Mouse (Mus musculus) embryonic stem cell, embryonic (primary cell): ENCODE measurements around the gene Sorcs1.

Experiments used
- CTCF ChIA-PET, 4 experiments: fragments of 300-600 bp in 2 of 4; fragments of 350-600 bp in 2 of 4; sonication (Branson Sonifier 250); formaldehyde crosslinking; loops; one replicate each; lab custom pipeline; 2022; ENCODE audit warnings: inconsistent platforms in 2 of 4; lab: Charles Lee
- POLR2A ChIA-PET, 4 experiments: fragments of 300-600 bp in 2 of 4; fragments of 350-600 bp in 2 of 4; sonication (Branson Sonifier 250); formaldehyde crosslinking; loops; one replicate each; lab custom pipeline; 2022; ENCODE audit warnings: antibody characterized with exemption in 4 of 4, inconsistent platforms in 1 of 4; lab: Charles Lee

Gene Sorcs1

GRCm38 (mm10) chr19:50677903-50678896 lies at the start of gene Sorcs1:
Sorcs1 (minus strand) TSS chr19:50678646.
- POLR2A ChIA-PET: no interaction called here
- CTCF ChIA-PET: interaction anchor here in 1 of 4 experiments (0.6 kb wide), 1 partner anchor 19 kb away, joined by 3 read pairs; no protein-coding TSS in a partner anchor

- ChIA-PET POLR2A (no interaction called here), CTCF (no interaction called here)
Observed at GRCm38 (mm10) chr19:50683277-50683676, 4.8 kb upstream of the Sorcs1 start.

DNA sequence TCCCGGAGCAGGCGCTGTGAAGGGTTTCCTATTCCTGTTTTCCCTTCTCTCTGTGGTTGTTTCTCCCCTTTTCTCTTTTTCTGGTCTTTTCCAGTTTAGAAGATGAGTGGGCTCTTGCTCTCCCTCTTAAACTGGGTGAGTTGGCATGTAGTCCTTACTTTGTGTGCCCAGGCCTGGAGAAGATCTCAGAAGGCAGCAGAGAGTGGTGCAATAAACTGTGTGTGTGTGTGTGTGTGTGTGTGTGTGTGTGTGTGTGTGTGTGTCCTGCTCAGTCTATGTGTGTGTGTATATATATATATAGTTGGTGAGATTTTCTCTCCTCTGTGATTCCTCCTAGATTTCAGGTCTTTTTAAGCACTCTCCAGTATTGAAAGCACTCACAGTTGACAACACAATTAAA lies 500 bp upstream of the Sorcs1 start:
- ChIA-PET CTCF (no interaction called here), POLR2A (no interaction called here)

DNA sequence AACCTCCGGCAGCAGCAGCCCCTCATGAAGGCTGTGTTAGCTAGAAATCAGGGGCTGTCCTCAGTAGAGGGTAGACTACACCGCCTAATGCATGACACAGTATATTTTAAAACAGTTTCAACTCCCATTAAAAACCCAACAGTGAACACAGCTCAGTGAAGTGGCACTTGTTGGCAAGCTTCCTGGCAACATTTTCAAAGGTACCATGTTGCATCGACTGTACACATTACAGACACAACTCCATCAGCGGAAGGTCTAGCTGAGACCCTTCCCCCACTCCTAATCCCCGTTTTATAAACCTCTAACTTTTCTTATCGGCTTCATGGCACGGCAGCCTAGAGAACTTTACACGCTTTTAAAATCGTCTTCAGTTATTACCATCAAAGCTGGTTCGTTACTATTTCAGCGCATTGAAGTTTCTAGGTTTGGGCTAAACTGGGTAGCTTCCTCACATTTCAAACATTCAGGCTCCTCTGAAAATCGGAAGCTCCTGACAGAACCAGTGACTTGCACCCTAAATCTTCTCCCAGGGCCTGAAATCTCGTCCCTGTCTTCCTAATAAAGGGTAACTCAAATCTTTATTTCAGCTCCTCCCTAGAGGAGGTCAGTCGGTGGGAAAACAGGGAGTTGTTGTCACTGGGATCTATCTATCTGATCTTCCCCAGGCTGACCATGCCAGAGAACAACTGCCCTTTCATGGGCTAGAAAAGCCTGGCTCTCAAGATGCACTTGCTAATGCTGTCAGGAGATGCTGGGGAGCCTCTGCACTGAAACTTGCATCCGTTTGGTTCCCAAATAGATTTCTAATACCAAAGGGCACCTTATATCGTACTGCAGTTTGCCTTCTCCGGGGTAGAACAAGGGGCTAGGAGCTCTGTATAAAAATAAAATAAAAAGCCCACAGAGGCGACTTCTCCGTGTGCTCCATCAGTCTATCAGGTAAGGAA lies 1.6 kb downstream of the Sorcs1 start:
- CTCF ChIA-PET: interaction anchor here in 1 of 4 experiments (0.6 kb wide), 1 partner anchor 18 kb away, joined by 3 read pairs; no protein-coding TSS in a partner anchor
- POLR2A ChIA-PET: no interaction called here

DNA sequence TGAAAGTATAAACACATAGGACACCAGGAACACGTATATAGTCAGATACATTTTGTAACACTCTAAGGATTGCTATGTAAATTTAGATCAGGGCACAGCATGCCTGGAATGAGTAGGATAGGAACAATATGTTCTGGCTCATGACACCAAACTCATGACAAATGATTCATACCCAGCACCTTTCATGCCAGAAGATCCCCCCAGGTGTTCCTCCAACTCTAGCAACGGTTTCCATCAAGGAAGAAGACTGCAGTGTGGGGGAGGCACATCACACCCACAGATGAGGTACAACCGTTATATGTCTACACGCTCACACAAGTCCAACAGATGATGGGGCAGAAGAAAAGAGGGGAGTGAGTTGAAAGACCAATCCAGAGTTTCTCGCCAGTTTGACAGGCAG lies 3.5 kb downstream of the Sorcs1 start:
- ChIA-PET CTCF (no interaction called here), POLR2A (no interaction called here)

- ChIA-PET CTCF (no interaction called here), POLR2A (interaction anchor here in 1 of 4 experiments (0.7 kb wide), 1 partner anchor 16 kb away, joined by 3 read pairs; no protein-coding TSS in a partner anchor)
Observed at GRCm38 (mm10) chr19:50667516-50667915, 10.9 kb downstream of the Sorcs1 start.

DNA sequence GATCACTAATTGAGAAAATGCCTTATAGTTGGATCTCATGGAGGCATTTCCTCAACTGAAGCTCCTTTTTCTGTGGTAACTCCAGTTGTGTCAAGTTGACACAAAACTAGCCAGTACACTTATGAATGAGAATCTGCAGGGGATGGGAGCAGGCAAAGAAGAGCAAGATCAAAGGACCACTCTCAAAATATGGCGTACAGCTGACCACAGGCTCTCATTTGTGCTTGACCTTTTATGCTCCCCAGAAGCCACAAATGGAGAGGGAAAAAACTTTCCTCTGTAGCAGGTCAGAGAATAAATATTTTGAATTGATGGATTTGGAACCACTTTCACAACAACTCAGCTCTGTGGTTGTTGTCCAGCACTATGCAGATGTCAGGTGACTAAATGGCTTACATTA lies 14.1 kb downstream of the Sorcs1 start:
- CTCF ChIA-PET: no interaction called here
- POLR2A ChIA-PET: no interaction called here

DNA sequence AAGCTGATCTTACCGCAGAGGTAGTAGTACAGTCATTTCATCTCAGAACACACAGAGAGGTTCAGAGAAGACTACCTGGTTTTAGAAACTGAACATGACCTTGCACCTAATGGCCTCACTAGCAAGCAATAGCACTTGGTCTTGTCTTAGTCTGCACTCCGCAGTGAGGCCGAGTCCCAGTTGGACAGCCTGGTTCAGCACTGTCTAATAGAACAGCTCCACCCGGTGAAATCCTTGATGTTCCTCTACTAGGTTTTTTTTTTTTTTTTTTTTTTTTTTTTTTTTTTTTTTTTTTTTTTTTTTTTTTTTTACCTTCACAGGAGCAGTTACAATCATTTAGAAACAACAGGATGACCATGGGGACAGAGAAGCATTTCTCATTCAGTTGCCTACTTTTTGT lies 19.3 kb downstream of the Sorcs1 start:
- POLR2A ChIA-PET: no interaction called here
- CTCF ChIA-PET: interaction anchor here in 3 of 4 experiments (0.6 kb wide), 3 partner anchors 18 to 322 kb away, joined by 3 to 4 read pairs (median 3); no protein-coding TSS in a partner anchor

DNA sequence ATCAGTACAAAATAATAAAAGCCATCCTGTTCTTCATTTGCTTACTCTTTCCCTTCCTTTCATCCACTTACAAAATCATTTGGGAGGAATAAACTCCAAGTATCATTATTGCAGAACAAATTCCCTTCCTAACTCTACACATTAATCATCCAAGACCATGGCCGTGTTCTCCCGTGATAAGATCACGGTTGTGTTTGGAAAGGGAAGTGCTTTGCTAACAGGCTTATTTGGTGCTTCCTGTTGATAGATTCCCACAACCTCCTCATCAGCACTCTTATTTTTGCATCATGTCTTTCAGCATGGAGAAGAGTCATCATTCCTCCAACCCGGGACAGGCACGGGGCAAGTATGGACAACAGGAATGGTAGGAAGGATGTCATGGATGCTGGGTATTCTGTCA lies 25.7 kb downstream of the Sorcs1 start:
- POLR2A ChIA-PET: no interaction called here
- CTCF ChIA-PET: no interaction called here

GRCm38 (mm10) chr19:50643836-50644235 lies 34.6 kb downstream of the Sorcs1 start:
- ChIA-PET POLR2A (no interaction called here), CTCF (no interaction called here)

DNA sequence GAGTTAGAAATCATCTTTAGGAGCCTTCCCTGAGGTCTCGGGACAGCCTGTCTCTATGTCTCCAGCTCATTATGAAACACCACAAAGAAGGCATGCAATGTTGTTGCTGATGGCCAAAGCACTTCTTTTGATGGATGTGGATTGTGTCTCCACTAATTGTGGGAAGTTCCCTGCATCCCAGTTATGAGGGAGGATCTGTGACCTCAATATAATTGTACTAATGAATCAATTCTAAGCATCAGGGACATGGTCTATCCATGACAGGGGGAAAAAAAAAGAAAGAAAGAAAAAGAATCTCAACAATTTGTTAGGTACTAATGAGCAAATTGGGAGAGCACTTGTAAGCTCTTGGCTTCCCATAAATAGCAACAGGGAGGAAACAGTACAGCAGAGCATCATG lies 36.3 kb downstream of the Sorcs1 start:
- ChIA-PET POLR2A (no interaction called here), CTCF (no interaction called here)

DNA sequence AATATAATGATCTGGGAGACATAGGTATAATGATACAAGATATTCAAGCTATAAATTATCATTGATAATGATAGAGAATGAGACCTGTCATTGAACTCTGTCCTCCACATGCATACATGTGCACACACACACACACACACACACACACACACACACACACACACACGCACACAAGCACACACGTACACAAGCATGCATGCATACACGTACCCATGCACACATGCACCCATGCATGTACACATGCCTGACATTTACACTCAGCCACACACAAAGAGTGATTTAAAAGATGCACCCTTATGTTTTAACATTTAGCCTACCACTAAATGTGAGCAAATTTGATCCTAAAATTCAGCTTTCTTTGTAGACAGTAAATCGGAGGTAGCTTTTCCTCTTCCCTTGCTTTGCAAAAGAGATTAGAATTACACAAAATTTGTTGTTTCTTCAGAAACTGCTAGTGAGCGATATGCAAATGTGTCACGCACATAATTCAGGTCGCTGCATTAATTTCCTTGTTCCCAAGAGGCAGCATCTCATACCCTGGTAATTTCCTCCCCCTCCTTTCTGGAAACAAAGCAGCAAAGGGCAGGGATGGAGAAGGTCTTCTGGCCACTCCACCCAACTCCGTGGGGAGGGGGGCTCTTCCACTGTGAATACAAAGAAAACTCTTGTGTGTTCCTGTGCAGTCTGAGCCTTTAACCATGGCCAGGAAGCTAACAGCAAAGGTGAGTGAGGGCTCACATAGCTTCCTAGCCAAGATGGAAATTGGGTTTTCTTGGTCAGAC lies 38.0 kb downstream of the Sorcs1 start:
- CTCF ChIA-PET: no interaction called here

DNA sequence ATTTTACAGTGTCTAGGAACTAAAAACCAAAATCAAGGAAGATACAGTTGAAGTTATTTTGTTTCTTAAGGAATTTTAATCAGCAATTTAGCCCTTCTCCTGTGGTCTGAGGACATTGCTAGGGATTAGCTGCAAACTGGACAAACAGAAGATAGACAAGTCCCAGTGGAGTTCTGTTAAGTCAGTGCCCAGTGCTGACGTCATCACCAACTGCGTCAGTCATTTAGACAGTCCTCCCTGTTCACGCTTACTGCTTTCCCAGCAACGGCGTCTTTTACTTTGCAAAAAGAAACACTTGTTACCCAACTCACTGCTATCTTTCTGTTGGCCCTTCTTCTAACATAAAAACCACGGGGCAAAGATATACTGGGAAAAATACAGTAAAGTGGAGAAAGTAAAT lies 40.3 kb downstream of the Sorcs1 start:
- CTCF ChIA-PET: no interaction called here
- POLR2A ChIA-PET: no interaction called here

More for the DNA sequence above, 38.0 kb downstream of the Sorcs1 start:
- POLR2A ChIA-PET: interaction anchor here in 2 of 4 experiments (0.6 to 0.7 kb wide), 2 partner anchors 275 to 965 kb away, joined by 3 read pairs; no protein-coding TSS in a partner anchor

GRCm38 (mm10) chr19:50614013-50614412 lies 64.4 kb downstream of the Sorcs1 start:
- ChIA-PET POLR2A (interaction anchor here in 1 of 4 experiments (0.7 kb wide), 1 partner anchor 1801 kb away, joined by 3 read pairs; no protein-coding TSS in a partner anchor), CTCF (no interaction called here)

GRCm38 (mm10) chr19:50611619-50612018 lies 66.8 kb downstream of the Sorcs1 start:
- ChIA-PET POLR2A (no interaction called here), CTCF (no interaction called here)

DNA sequence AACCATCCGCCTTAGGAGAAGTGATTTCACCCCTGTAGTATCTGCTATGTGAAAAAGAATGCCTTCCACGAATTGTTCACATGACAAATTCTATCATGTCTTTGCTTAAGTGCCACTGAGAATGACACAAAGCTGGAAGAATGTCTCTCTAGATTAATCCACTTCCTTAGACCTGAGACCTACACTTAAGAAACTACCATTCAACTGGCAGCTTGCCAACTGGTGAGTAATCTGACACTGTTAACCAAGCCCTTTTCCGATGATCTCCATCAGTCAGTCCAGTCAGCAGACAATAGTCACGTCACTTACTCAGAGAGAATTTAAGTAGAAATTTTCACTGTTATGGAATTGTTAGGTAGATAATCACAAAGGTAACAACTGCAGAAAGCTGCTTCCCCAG lies 74.6 kb downstream of the Sorcs1 start:
- CTCF ChIA-PET: interaction anchor here in 1 of 4 experiments (0.7 kb wide), 1 partner anchor 16 kb away, joined by 6 read pairs; no protein-coding TSS in a partner anchor
- POLR2A ChIA-PET: interaction anchor here in 1 of 4 experiments (0.5 kb wide), 1 partner anchor 191 kb away, joined by 3 read pairs; no protein-coding TSS in a partner anchor

- ChIA-PET POLR2A (interaction anchor here in 1 of 4 experiments (0.5 kb wide), 1 partner anchor 190 kb away, joined by 3 read pairs; no protein-coding TSS in a partner anchor), CTCF (interaction anchor here in 1 of 4 experiments (0.7 kb wide), 2 partner anchors 16 to 72 kb away, joined by 3 to 6 read pairs; no protein-coding TSS in a partner anchor)
Observed at GRCm38 (mm10) chr19:50603380-50603779, 75.1 kb downstream of the Sorcs1 start.

GRCm38 (mm10) chr19:50597300-50597699 lies 81.1 kb downstream of the Sorcs1 start:
- ChIA-PET CTCF (interaction anchor here in 1 of 4 experiments (0.5 kb wide), 1 partner anchor 286 kb away, joined by 12 read pairs; no protein-coding TSS in a partner anchor), POLR2A (no interaction called here)
